Mouse (Mus musculus) ES-Bruce4 (cell line): ENCODE results near the gene Snx29. TPM values are rescaled to one million over a fixed set of nuclear protein-coding genes. Genes with fewer than 3 reads are reported as not detected.

ENCODE experiments used
- H3K27ac ChIP-seq: 2 replicates; pipeline ENCODE4 v1.5.1; 2012; ENCODE audit warnings: low read length, inconsistent platforms; ENCODE audit not compliant: insufficient read depth
- H3K27me3 ChIP-seq: 2 replicates; pipeline ENCODE4 v1.6.1; 2012; ENCODE audit warnings: mild to moderate bottlenecking, low read length, inconsistent platforms; ENCODE audit not compliant: control insufficient read depth, poor library complexity, insufficient read depth, severe bottlenecking
- H3K36me3 ChIP-seq: 2 replicates; pipeline ENCODE4 v1.6.1; 2012; ENCODE audit warnings: inconsistent platforms, mild to moderate bottlenecking, low read length, moderate library complexity; ENCODE audit not compliant: control insufficient read depth, poor library complexity, insufficient read depth, severe bottlenecking
- H3K4me1 ChIP-seq: one replicate; pipeline ENCODE4 v1.8.1; 2011; ENCODE audit warnings: low read length; ENCODE audit not compliant: control insufficient read depth, insufficient read depth
- H3K4me3 ChIP-seq: 2 replicates; pipeline ENCODE4 v1.5.1; 2011; ENCODE audit warnings: low read depth, mild to moderate bottlenecking, low read length
- H3K9ac ChIP-seq: 2 replicates; pipeline ENCODE4 v1.6.1; 2012; ENCODE audit warnings: low read depth, mild to moderate bottlenecking, inconsistent platforms; ENCODE audit not compliant: poor library complexity, severe bottlenecking
- H3K9me3 ChIP-seq: replicated peaks from 2 replicates; pipeline ENCODE4 v1.6.1; 2012; ENCODE audit warnings: mild to moderate bottlenecking, low read length, inconsistent platforms; ENCODE audit not compliant: control insufficient read depth, poor library complexity, insufficient read depth, severe bottlenecking
- CTCF ChIP-seq: IDR thresholded peaks from one replicate; pipeline ENCODE4 v1.8.1; 2011; ENCODE audit warnings: low read depth, low read length
- EP300 ChIP-seq: IDR thresholded peaks from 2 replicates; pipeline ENCODE4 v1.6.1; 2011; ENCODE audit warnings: low read depth, low read length; ENCODE audit not compliant: insufficient read depth
- POLR2A ChIP-seq: IDR thresholded peaks from one replicate; pipeline ENCODE4 v1.8.1; 2011; ENCODE audit warnings: low read length; ENCODE audit not compliant: insufficient read depth
- polyA plus RNA-seq: library from polyadenylated mRNA; stranded (reverse); fragments of >200 nt; gene quantifications from 2 replicates; pipeline ENCODE4 v1.2.4, GENCODE M21; 2011; ENCODE audit warnings: low read depth; ENCODE audit not compliant: missing spikeins, insufficient read depth, insufficient read length

The Snx29 gene
- polyA plus RNA-seq, 1 experiment = 9.2 TPM

- Histone ChIP-seq H3K4me1 (no peaks in the 10 kb centered on the region), H3K4me3 (no peak overlapping the region)
Observed at GRCm38 (mm10) chr16:11472852-11473251, 150.1 kb downstream of the Snx29 start.

DNA sequence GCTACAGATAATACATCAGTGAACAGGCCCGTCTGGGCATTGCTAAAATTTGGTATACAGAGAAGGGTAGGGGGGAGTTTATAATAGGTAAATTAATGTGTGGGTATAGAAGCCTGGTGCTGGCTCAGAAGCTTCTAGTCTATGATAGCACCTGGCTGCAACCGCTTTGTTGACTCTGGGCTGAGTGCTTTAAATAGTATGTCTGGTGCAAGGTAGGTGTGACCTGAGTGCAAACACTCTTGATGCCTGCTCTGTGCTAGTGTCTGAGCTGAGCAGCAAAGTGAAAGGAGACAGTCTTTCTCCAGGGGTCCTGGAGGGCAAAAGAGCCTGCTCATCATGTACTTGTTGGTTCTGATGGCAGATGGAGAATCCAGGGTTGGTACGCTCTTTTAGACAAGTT, 150.8 kb downstream of the Snx29 start:
- H3K9ac ChIP-seq = no peak overlapping the region
- TF ChIP-seq POLR2A (no peak), CTCF (no peak), EP300 (no peak)
- no peaks in the 10 kb centered on the region for H3K27me3 ChIP-seq
- H3K4me3 ChIP-seq = no peak overlapping the region
- no peaks in the 10 kb centered on the region for H3K4me1 ChIP-seq
- H3K27ac ChIP-seq = no peak overlapping the region
- H3K9me3 ChIP-seq = no peaks in the 10 kb centered on the region
- no peaks in the 10 kb centered on the region for H3K36me3 ChIP-seq

More at GRCm38 (mm10) chr16:11472852-11473251, 150.1 kb downstream of the Snx29 start:
- Histone ChIP-seq H3K27ac (no peak overlapping the region), H3K36me3 (no peaks in the 10 kb centered on the region), H3K9me3 (no peaks in the 10 kb centered on the region), H3K27me3 (no peaks in the 10 kb centered on the region), H3K9ac (no peak overlapping the region)
- TF ChIP-seq CTCF (no peak), EP300 (no peak), POLR2A (no peak)

DNA sequence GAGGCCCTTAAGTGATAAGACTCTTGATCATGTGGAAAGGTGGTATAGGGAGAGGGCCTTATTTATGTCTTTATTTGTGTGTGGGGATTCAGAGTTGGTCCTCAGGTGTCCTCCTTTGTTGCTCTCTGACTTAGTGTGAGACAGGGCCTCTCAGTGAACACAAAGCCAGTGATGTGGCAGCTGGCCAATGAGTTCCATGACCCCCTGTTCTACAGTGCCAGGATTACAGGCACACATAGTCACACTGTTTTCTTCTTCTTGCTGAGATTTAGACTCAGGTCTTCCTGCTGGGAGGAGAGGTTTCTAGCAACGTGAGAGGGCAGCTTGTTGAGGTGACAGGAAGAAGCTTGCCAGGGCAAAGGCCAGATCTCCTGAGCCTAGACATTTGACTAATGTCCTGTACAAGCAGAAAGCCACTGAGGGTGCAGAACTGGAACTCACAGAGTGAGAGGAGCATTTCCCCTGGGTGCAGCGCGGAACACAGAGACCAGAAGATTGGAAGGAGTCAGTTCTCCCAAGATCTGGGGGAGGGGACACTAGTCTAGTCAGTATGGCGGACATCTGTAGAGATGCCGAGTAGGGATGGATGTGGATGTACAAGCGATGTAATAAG, 151.3 kb downstream of the Snx29 start:
- Histone ChIP-seq H3K9me3 (no peaks in the 10 kb centered on the region), H3K9ac (no peak overlapping the region), H3K4me3 (no peak overlapping the region), H3K27me3 (no peaks in the 10 kb centered on the region), H3K27ac (no peak overlapping the region), H3K4me1 (no peaks in the 10 kb centered on the region), H3K36me3 (no peaks in the 10 kb centered on the region)
- TF ChIP-seq POLR2A (no peak), EP300 (no peak), CTCF (no peak)

- Histone ChIP-seq H3K36me3 (no peaks in the 10 kb centered on the region), H3K9me3 (no peaks in the 10 kb centered on the region), H3K27ac (no peak overlapping the region), H3K27me3 (no peaks in the 10 kb centered on the region), H3K4me1 (no peaks in the 10 kb centered on the region), H3K4me3 (no peak overlapping the region), H3K9ac (no peak overlapping the region)
- TF ChIP-seq POLR2A (no peak), EP300 (no peak)
Observed at GRCm38 (mm10) chr16:11475137-11475943, 152.6 kb downstream of the Snx29 start.

GRCm38 (mm10) chr16:11476314-11476713, 153.6 kb downstream of the Snx29 start:
- no peak overlapping the region for H3K27ac ChIP-seq
- no peaks in the 10 kb centered on the region for H3K4me1 ChIP-seq
- no peaks in the 10 kb centered on the region for H3K36me3 ChIP-seq
- no peaks in the 10 kb centered on the region for H3K27me3 ChIP-seq
- no peaks in the 10 kb centered on the region for H3K9me3 ChIP-seq
- H3K4me3 ChIP-seq = no peak overlapping the region
- no peak for TF ChIP-seq EP300
- no peak for TF ChIP-seq CTCF
- no peak for TF ChIP-seq POLR2A
- no peak overlapping the region for H3K9ac ChIP-seq

DNA sequence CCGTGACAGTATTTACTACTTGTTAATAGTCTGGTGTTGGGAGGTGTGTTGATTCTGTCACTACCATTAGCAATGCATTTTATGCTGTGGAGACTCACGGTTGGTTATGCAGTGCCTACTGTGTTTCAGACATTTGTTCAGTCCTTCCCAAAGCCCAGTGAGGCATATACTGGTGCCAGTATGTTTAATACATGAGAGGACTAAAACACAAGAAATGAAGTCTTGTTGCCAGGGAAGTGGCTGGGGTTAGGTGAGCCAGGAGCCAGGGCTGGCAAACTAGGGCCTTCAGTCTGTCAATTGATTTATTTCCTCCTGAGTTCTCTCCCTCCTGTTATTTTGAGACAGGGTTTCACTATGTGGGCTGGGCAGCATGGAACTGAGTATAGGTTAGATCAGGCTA, 154.3 kb downstream of the Snx29 start:
- H3K27me3 ChIP-seq = no peaks in the 10 kb centered on the region
- H3K9me3 ChIP-seq = no peaks in the 10 kb centered on the region
- TF ChIP-seq CTCF (no peak), POLR2A (no peak), EP300 (no peak)
- no peak overlapping the region for H3K9ac ChIP-seq
- H3K27ac ChIP-seq = no peak overlapping the region
- no peaks in the 10 kb centered on the region for H3K36me3 ChIP-seq
- H3K4me3 ChIP-seq = no peak overlapping the region
- no peaks in the 10 kb centered on the region for H3K4me1 ChIP-seq
